Mouse (Mus musculus) right cerebral cortex, postnatal 10 days (tissue): ENCODE results near the gene Mmp10.

ENCODE experiments used
- DNase-seq, 2 experiments: peaks; one replicate each; pipeline ENCODE4 v3.0.0; 2021; ENCODE audit warnings: low spot score in 2 of 2

Mmp10 gene

GRCm38 (mm10) chr9:7502051-7502450 is at the start of gene Mmp10:
TSS of gene Mmp10 (plus strand) at chr9:7502352.
- no peak for DNase-seq

GRCm38 (mm10) chr9:7453302-7453701 is 48.9 kb upstream of the Mmp10 start:
- DNase-seq, result no peak

- DNase-seq, result no peak
These were observed 31.9 kb upstream of the Mmp10 start for GRCm38 (mm10) chr9:7470262-7470661.

GRCm38 (mm10) chr9:7483684-7484394 is 18.3 kb upstream of the Mmp10 start:
- DNase-seq, result no peak

GRCm38 (mm10) chr9:7501138-7501537 is 1.0 kb upstream of the Mmp10 start:
- no peak for DNase-seq

- no peak for DNase-seq
These were observed 5.2 kb downstream of the Mmp10 start for GRCm38 (mm10) chr9:7507321-7507876.

GRCm38 (mm10) chr9:7509619-7510233 is 7.6 kb downstream of the Mmp10 start:
- no peak for DNase-seq

- DNase-seq, result no peak
These were observed 15.9 kb downstream of the Mmp10 start for GRCm38 (mm10) chr9:7517944-7518571.

- DNase-seq, result no peak
These were observed 24.2 kb downstream of the Mmp10 start for GRCm38 (mm10) chr9:7526255-7526940.

GRCm38 (mm10) chr9:7542763-7543162 is 40.6 kb downstream of the Mmp10 start:
- no peak for DNase-seq

- DNase-seq, result no peak
These were observed 42.8 kb downstream of the Mmp10 start for GRCm38 (mm10) chr9:7544923-7545457.

- DNase-seq, result peak; percentile 20 to 27
These were observed 43.3 kb downstream of the Mmp10 start for GRCm38 (mm10) chr9:7545471-7545870.

- DNase-seq, result no peak
These were observed 43.8 kb downstream of the Mmp10 start for GRCm38 (mm10) chr9:7545920-7546319.

GRCm38 (mm10) chr9:7551943-7552342 is 49.8 kb downstream of the Mmp10 start:
- no peak for DNase-seq

GRCm38 (mm10) chr9:7553536-7553935 is 51.4 kb downstream of the Mmp10 start:
- DNase-seq, result no peak

GRCm38 (mm10) chr9:7554382-7554781 is 52.2 kb downstream of the Mmp10 start:
- DNase-seq, result no peak

- DNase-seq, result no peak
These were observed 56.3 kb downstream of the Mmp10 start, which contains the start of gene Mmp8 for GRCm38 (mm10) chr9:7558221-7559017. TSS of gene Mmp8 (plus strand) at chr9:7558456.
